ENCODE assay signal across 9 mouse cellular contexts in genomic region chr13:67421207-67421857, GRCm38 (mm10). TPM values are rescaled to one million over a fixed set of nuclear protein-coding genes. Genes with fewer than 3 reads are reported as not detected.
DNase-seq lines count a peak whose midpoint lies in the region; ATAC-seq lines count a peak whose summit lies in the region.
"Had no signal": no experiment of that assay in that cellular context is flagged by ENCODE, and none has a peak within 500 bp of the region (broad histone marks: within the 10 kb centered on the region; RNA-seq: fewer than 3 reads in every experiment).

Gene Zfp459, minus strand, starts transcription at chr13:67421418.

- 2% methylated on average over 22 of the region's 22 CpGs for WGBS in heart, embryonic 16.5 days
- WGBS in liver, embryonic 16.5 days (ENCODE audit: insufficient replicate concordance): 3% methylated on average over 22 of the region's 22 CpGs
- WGBS in neural tube, embryonic 12.5 days: 2% methylated on average over 22 of the region's 22 CpGs

- H3K9me3 ChIP-seq in heart, embryonic 16.5 days (replicated peaks; ENCODE audit: control insufficient read depth, low read length): no peaks in the 10 kb centered on the region
- no peaks in the 10 kb centered on the region for H3K9me3 ChIP-seq in liver, embryonic 16.5 days (replicated peaks; ENCODE audit: control insufficient read depth, low read length)
- H3K9me3 ChIP-seq in neural tube, embryonic 12.5 days: no peaks in the 10 kb centered on the region

- peak within 1 kb of the TSS; percentile 83 for H3K4me3 ChIP-seq in heart, embryonic 16.5 days (ENCODE audit: low read length)
- H3K4me3 ChIP-seq in liver, embryonic 16.5 days (ENCODE audit: low read depth, low read length): peak within 1 kb of the TSS; percentile 68
- peak within 1 kb of the TSS; percentile 52 for H3K4me3 ChIP-seq in neural tube, embryonic 12.5 days

- peak; percentile 36 to 55 for DNase-seq in urinary bladder, adult 18-20 months (ENCODE audit: low spot score in 2 of 2)
- no peak for DNase-seq in urinary bladder, adult 2 months (ENCODE audit: low spot score)
- DNase-seq in embryo, embryonic 11.5 days (ENCODE audit: low read depth, low spot score): peak; percentile 51
- peak; percentile 71 to 76 for DNase-seq in kidney, postnatal 25 days
- peak; percentile 31 for DNase-seq in telencephalon, adult 2 months (ENCODE audit: low read depth, low spot score)

- H3K27me3 ChIP-seq in heart, embryonic 16.5 days (ENCODE audit: control insufficient read depth, insufficient read depth, low read length): no peaks in the 10 kb centered on the region
- H3K27me3 ChIP-seq in liver, embryonic 16.5 days (ENCODE audit: control insufficient read depth, insufficient read depth, low read depth, low read length): no peaks in the 10 kb centered on the region
- H3K27me3 ChIP-seq in neural tube, embryonic 12.5 days (replicated peaks): no peaks in the 10 kb centered on the region

- H3K4me1 ChIP-seq in heart, embryonic 16.5 days (ENCODE audit: control insufficient read depth, insufficient read depth, low read length): 0 out of 2 replicates have a peak, but pooled peaks cover 3% of the 10 kb centered on the region
- H3K4me1 ChIP-seq in liver, embryonic 16.5 days (ENCODE audit: control insufficient read depth, low read depth, low read length): peaks cover 6% of the 10 kb centered on the region
- H3K4me1 ChIP-seq in neural tube, embryonic 12.5 days: no peaks in the 10 kb centered on the region

- H3K4me2 ChIP-seq in heart, embryonic 16.5 days (ENCODE audit: low read depth, low read length): peak within 1 kb of the TSS; percentile 97
- H3K4me2 ChIP-seq in liver, embryonic 16.5 days (ENCODE audit: low read depth, low read length): peak within 1 kb of the TSS; percentile 84
- H3K4me2 ChIP-seq in neural tube, embryonic 12.5 days (replicated peaks): peak within 1 kb of the TSS; percentile 78

- H3K36me3 ChIP-seq in heart, embryonic 16.5 days (ENCODE audit: control insufficient read depth, insufficient read depth): no peaks in the 10 kb centered on the region
- H3K36me3 ChIP-seq in liver, embryonic 16.5 days (ENCODE audit: control insufficient read depth, insufficient read depth): no peaks in the 10 kb centered on the region
- H3K36me3 ChIP-seq in neural tube, embryonic 12.5 days: no peaks in the 10 kb centered on the region

- ATAC-seq in heart, embryonic 16.5 days (replicated peaks; ENCODE audit: extremely low read depth, insufficient read depth, low FRiP score): peak; percentile 55
- peak; percentile 59 for ATAC-seq in liver, embryonic 16.5 days (ENCODE audit: low read depth)
- ATAC-seq in neural tube, embryonic 12.5 days (ENCODE audit: low FRiP score, low read depth): peak; percentile 90
- ATAC-seq: Patski had no signal

- H3K27ac ChIP-seq in heart, embryonic 16.5 days (ENCODE audit: low read length): no peak within 1 kb of the TSS
- H3K27ac ChIP-seq in liver, embryonic 16.5 days (ENCODE audit: low read length): no peak within 1 kb of the TSS
- no peak within 1 kb of the TSS for H3K27ac ChIP-seq in neural tube, embryonic 12.5 days

- H3K9ac ChIP-seq in heart, embryonic 16.5 days (ENCODE audit: low read length): peak within 1 kb of the TSS; percentile 76
- H3K9ac ChIP-seq in liver, embryonic 16.5 days (ENCODE audit: low read depth, low read length): peak within 1 kb of the TSS; percentile 59
- H3K9ac ChIP-seq in neural tube, embryonic 12.5 days: peak within 1 kb of the TSS; percentile 58

RNA-seq across cellular contexts. Expression of gene Zfp459, which starts in this region (rescaled TPM):
- 2.5 and 2.6 TPM in 2 replicates for polyA plus RNA-seq in urinary bladder, adult 2 months (2012; rRNA removed)
- 0.56 and 0.59 TPM in 2 replicates for polyA plus RNA-seq in heart, embryonic 16.5 days (2015; fragmentation: Nextera tagmentation; extraction: Ambion mirVana)
- polyA plus RNA-seq in liver, embryonic 16.5 days (2015; fragmentation: Nextera tagmentation; extraction: Ambion mirVana): 0.09 and 0.14 TPM in 2 replicates
- 0.52 TPM in 2 replicates for polyA plus RNA-seq in neural tube, embryonic 12.5 days (2016; fragmentation: Nextera tagmentation; extraction: Ambion mirVana)
- polyA plus RNA-seq: Patski had no signal

Comparison
In these comparisons a context has a peak if more than half of its experiments do, and no peak if none do; other contexts are left out.
1. Peak in ATAC-seq, H3K4me3 ChIP-seq, H3K9ac ChIP-seq and H3K4me2 ChIP-seq in heart, embryonic 16.5 days; RNA of the gene not detected or under 1 TPM.
2. Peak in ATAC-seq, H3K4me3 ChIP-seq, H3K9ac ChIP-seq and H3K4me2 ChIP-seq in liver, embryonic 16.5 days; RNA of the gene not detected or under 1 TPM.
3. Peak in ATAC-seq, H3K4me3 ChIP-seq, H3K9ac ChIP-seq and H3K4me2 ChIP-seq in neural tube, embryonic 12.5 days; RNA of the gene not detected or under 1 TPM.